Mouse (Mus musculus) brain, embryonic 14.5 days (tissue): ENCODE data around the gene Erp27.

Experiments used
- CTCF ChIP-seq: fragments of 200-500 bp; IDR thresholded peaks from 2 replicates; pipeline ENCODE4 v1.5.1; 2012; ENCODE audit warnings: inconsistent platforms, mild to moderate bottlenecking, moderate library complexity, borderline replicate concordance; ENCODE audit not compliant: insufficient read depth, insufficient read length; ENCODE audit errors: extremely low read depth
- POLR2A ChIP-seq: fragments of 200-500 bp; IDR thresholded peaks from 2 replicates; pipeline ENCODE4 v1.6.1; 2012; ENCODE audit warnings: mild to moderate bottlenecking, inconsistent platforms, borderline replicate concordance; ENCODE audit not compliant: poor library complexity, insufficient read depth, insufficient read length, severe bottlenecking; ENCODE audit errors: extremely low read depth

DNA sequence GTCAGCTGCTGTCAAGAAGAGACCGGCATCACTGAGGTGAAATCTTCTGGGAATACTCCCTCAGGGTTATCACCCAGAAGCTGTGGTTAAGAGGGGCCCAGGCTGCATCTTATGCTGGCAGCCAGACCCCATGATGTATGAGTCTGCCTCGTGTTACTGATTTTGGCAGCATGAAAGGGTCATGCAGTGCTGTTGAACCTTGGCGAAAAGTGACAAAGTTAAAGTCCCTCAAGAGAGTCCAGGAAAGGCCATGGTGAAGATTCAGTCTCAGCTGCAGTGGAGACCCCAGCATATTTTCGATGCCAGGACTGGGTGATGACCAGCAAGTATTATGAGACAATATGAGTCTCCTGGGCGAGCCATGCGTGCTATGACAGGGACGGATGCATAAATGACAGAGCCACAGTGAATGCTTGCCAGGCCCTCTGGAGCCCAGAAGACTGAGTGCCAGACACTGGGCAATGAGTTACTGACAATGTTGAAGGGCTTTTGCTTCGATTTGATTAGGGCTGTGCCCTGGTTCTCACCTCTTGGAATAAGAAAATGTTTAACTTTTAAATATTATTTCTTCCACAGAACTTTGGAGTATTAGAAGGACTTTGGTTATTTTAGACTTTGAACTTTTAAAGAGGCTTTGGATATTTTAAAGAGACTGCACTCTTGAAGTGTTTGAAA is 6.1 kb downstream of the Erp27 start:
- TF ChIP-seq POLR2A (no peak), CTCF (no peak)
